Mouse (Mus musculus): ENCODE data around the gene Usp35.

DNA sequence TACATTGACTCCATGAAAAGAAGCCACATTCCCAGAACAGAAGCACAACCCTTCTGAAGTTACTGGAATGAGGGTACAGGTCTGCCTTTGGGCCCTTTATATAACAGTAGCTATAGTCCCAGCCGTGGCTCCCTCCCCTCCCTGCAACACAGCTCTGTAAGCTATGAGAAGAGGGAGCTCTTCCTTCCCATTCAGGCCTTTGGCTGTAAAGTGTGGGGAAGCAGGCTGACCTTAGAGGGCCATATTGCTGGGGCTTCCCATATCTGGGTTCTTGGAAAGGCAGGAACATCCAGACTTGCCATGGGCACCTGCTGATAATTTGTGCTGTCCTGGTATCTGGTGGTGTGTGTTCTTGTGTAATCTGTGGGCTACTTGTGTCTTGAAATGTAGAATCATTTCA lies 24.3 kb downstream of the Usp35 start:
- no peak for TF ChIP-seq CTCF (IDR thresholded peaks at IDR 0.05; ENCODE audit: control insufficient read depth, insufficient read depth, low read length)
- TF ChIP-seq POLR2A (IDR thresholded peaks at IDR 0.05; ENCODE audit: borderline replicate concordance, control insufficient read depth, low read depth, low read length) = no peak
